Mouse (Mus musculus) MEL (cell line): ENCODE results near the gene Tnfaip2.

ENCODE experiments used
- CTCF ChIP-seq, 3 experiments: IDR thresholded peaks in 2 of 3; conservative IDR thresholded peaks in 1 of 3; 2 replicates each; pipeline ENCODE4 v1.5.1; 2011 to 2012; ENCODE audit warnings: low read length in 3 of 3, low read depth in 2 of 3, mild to moderate bottlenecking in 2 of 3, improper control_type of control experiment in 1 of 3, inconsistent platforms in 1 of 3, mixed read lengths in 1 of 3, moderate library complexity in 1 of 3; ENCODE audit not compliant: control insufficient read depth in 1 of 3, insufficient read depth in 1 of 3, poor library complexity in 1 of 3, severe bottlenecking in 1 of 3
- GATA1 ChIP-seq: IDR thresholded peaks from 2 replicates; pipeline ENCODE4 v1.6.1; 2011; ENCODE audit warnings: low read depth, low read length, improper control_type of control experiment
- HCFC1 ChIP-seq: IDR thresholded peaks from 2 replicates; pipeline ENCODE4 v1.6.1; 2012; ENCODE audit warnings: low read depth, mild to moderate bottlenecking, inconsistent platforms, low read length, improper control_type of control experiment, moderate library complexity
- MAX ChIP-seq: IDR thresholded peaks from 2 replicates; pipeline ENCODE4 v1.6.1; 2011; ENCODE audit warnings: low read length, improper control_type of control experiment
- POLR2AphosphoS5 ChIP-seq: IDR thresholded peaks from 2 replicates; pipeline ENCODE4 v1.6.1; 2012; ENCODE audit warnings: low read depth, borderline replicate concordance, mild to moderate bottlenecking, inconsistent platforms, low read length, moderate library complexity, mixed read lengths

DNA sequence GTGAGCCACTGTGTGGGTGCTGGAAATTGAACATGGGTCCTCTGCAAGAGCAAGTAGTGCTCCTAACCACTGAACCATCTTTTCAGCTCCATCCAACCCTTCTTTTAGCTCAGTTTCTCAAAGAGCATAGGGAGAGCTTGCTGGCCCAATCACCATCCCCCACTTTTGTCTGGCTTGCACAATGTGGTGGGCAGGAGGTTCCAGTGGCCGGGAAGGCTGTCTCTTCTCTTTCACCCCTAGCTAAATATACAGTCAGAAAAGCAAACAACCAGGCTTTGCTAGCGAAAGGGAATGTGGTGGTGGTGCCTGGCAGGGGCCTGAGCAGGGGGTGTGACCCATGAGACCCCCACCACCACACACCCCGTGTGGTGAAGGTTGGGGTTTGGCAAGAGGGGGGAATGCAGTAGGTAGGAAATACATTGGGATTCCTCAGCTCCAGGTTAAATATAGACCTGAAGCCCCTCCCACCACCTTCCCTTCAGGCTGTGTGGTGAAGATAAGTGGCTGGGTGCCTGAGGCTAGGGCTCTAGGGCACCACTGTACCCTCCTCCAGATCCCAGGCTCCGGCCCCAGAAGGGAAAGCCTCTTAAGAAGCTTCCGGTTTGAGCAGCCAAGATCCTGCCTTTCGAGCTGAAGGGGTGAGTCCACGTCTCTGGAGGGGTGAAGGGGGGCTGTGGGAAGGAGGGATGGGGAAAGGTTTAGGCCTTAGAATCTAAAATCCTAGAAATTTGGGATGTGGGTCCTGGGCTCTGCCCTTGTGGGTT is 21.1 kb upstream of the Tnfaip2 start:
- TF ChIP-seq HCFC1 (no peak), GATA1 (no peak), CTCF (IDR thresholded peaks at IDR 0.05 in 2 of 3, conservative IDR thresholded peaks at IDR 0.05 in 1 of 3; ENCODE audit: control insufficient read depth in 1 of 3, insufficient read depth in 1 of 3, low read depth in 2 of 3, low read length in 3 of 3, poor library complexity in 1 of 3, severe bottlenecking in 1 of 3) (no peak), MAX (no peak), POLR2AphosphoS5 (no peak)
